Mouse (Mus musculus) hindbrain, embryonic 14.5 days (tissue): ENCODE results near the gene Rimbp3. TPM values are rescaled to one million over a fixed set of nuclear protein-coding genes. Genes with fewer than 3 reads are reported as not detected.
A peak's percentile ranks its signal among the peaks of the same experiment; 100 is the strongest.

ENCODE experiments used
- ATAC-seq: fragments of 200-750 bp; cut with Nextera tagmentation; 2 replicates; pipeline ENCODE4 v1.8.0; 2017; ENCODE audit warnings: moderate number of reproducible peaks, mild to moderate bottlenecking, moderate TSS enrichment, moderate library complexity; ENCODE audit not compliant: low FRiP score
- DNase-seq: peaks from one replicate; pipeline ENCODE4 v3.0.0-alpha.2; 2015; ENCODE audit warnings: low spot score
- H3K27ac ChIP-seq: fragments of 300-500 bp; sonication (generic); 2 replicates; pipeline ENCODE4 v1.5.1; 2014; ENCODE audit warnings: mild to moderate bottlenecking, moderate library complexity
- H3K27me3 ChIP-seq: fragments of 300-500 bp; sonication (generic); 2 replicates; pipeline ENCODE4 v1.6.1; 2014; ENCODE audit warnings: mild to moderate bottlenecking, low read length, mixed read lengths; ENCODE audit not compliant: control insufficient read depth, insufficient read depth
- H3K36me3 ChIP-seq: fragments of 300-500 bp; sonication (generic); replicated peaks from 2 replicates; pipeline ENCODE4 v1.6.1; 2014; ENCODE audit not compliant: control insufficient read depth, insufficient read depth
- H3K4me1 ChIP-seq: fragments of 300-500 bp; sonication (generic); replicated peaks from 2 replicates; pipeline ENCODE4 v1.6.1; 2014; ENCODE audit warnings: antibody characterized with exemption, low read length, mixed read lengths; ENCODE audit not compliant: control insufficient read depth, insufficient read depth
- H3K4me2 ChIP-seq: fragments of 300-500 bp; sonication (generic); replicated peaks from 2 replicates; pipeline ENCODE4 v1.6.1; 2014; ENCODE audit warnings: mild to moderate bottlenecking, moderate library complexity
- H3K4me3 ChIP-seq: fragments of 300-500 bp; sonication (generic); replicated peaks from 2 replicates; pipeline ENCODE4 v1.5.1; 2014; ENCODE audit warnings: mild to moderate bottlenecking, low read length
- H3K9ac ChIP-seq: fragments of 300-500 bp; sonication (generic); 2 replicates; pipeline ENCODE4 v1.6.1; 2014
- H3K9me3 ChIP-seq: fragments of 300-500 bp; sonication (generic); 2 replicates; pipeline ENCODE4 v1.6.1; 2016; ENCODE audit warnings: low read length; ENCODE audit not compliant: control insufficient read depth
- WGBS: fragments of 180-500 bp; shearing (Covaris S2); extraction: QIAGEN DNeasy Blood & Tissue Kit; methylation state at CpG from one replicate; pipeline ENCODE4 v1.1.7; 2014; 5-methylcytosine and 5-hydroxymethylcytosine counted together
- polyA plus RNA-seq: library from polyadenylated mRNA; unstranded; fragments of >200 nt; fragmentation: Nextera tagmentation; extraction: Ambion mirVana; gene quantifications from 2 replicates; pipeline ENCODE4 v1.2.1, GENCODE M21; 2014

The Rimbp3 gene
- polyA plus RNA-seq, 1 experiment from 2014 or later, result 2.0 TPM

- Histone ChIP-seq H3K4me2 (peak within 1 kb of the TSS; percentile 90), H3K27ac (peak within 1 kb of the TSS; percentile 95), H3K27me3 (no peaks in the 10 kb centered on the region), H3K4me1 (peaks cover 22% of the 10 kb centered on the region), H3K9ac (peak within 1 kb of the TSS; percentile 95), H3K36me3 (no peaks in the 10 kb centered on the region), H3K4me3 (peak within 1 kb of the TSS; percentile 89), H3K9me3 (no peaks in the 10 kb centered on the region)
- DNase-seq, result peak; percentile 92
- WGBS, result 1% methylated on average over 58 of the region's 59 CpGs
- ATAC-seq, result peak; percentile 94
Observed at GRCm38 (mm10) chr16:17232794-17233701, 24.6 kb downstream of the Rimbp3 start, which contains the start of gene Hic2. Gene Hic2 (plus strand): TSS chr16:17233572.

- peaks cover 22% of the 10 kb centered on the region for H3K4me1 ChIP-seq
Observed at GRCm38 (mm10) chr16:17233702-17234498, 25.5 kb downstream of the Rimbp3 start.

GRCm38 (mm10) chr16:17234499-17234895 lies 26.1 kb downstream of the Rimbp3 start:
- ATAC-seq, result no peak

More at GRCm38 (mm10) chr16:17233702-17234498, 25.5 kb downstream of the Rimbp3 start:
- Histone ChIP-seq H3K9ac (peak overlapping the region; percentile 95), H3K9me3 (no peaks in the 10 kb centered on the region), H3K27ac (peak overlapping the region; percentile 95), H3K36me3 (no peaks in the 10 kb centered on the region), H3K27me3 (no peaks in the 10 kb centered on the region), H3K4me2 (peak overlapping the region; percentile 90), H3K4me3 (peak overlapping the region; percentile 89)
- ATAC-seq, result peak; percentile 81
- peak; percentile 72 for DNase-seq
- under 1% methylated on average over 54 of the region's 62 CpGs for WGBS

GRCm38 (mm10) chr16:17234916-17235665 lies 26.7 kb downstream of the Rimbp3 start:
- H3K36me3 ChIP-seq, result no peaks in the 10 kb centered on the region
- peaks cover 26% of the 10 kb centered on the region for H3K4me1 ChIP-seq
- H3K4me2 ChIP-seq, result peak overlapping the region; percentile 90
- 47% methylated on average over 9 of the region's 9 CpGs for WGBS
- DNase-seq (no peak), ATAC-seq (no peak)
- H3K4me3 ChIP-seq, result peak overlapping the region; percentile 89
- H3K27ac ChIP-seq, result peak overlapping the region; percentile 95; the same call in 1 of the 2 replicates
- H3K27me3 ChIP-seq, result no peaks in the 10 kb centered on the region
- peak overlapping the region; percentile 95 for H3K9ac ChIP-seq
- H3K9me3 ChIP-seq, result no peaks in the 10 kb centered on the region

More at GRCm38 (mm10) chr16:17234499-17234895, 26.1 kb downstream of the Rimbp3 start:
- peak overlapping the region; percentile 90 for H3K4me2 ChIP-seq
- peak overlapping the region; percentile 89 for H3K4me3 ChIP-seq
- H3K36me3 ChIP-seq, result no peaks in the 10 kb centered on the region
- H3K27me3 ChIP-seq, result no peaks in the 10 kb centered on the region
- no peaks in the 10 kb centered on the region for H3K9me3 ChIP-seq
- peak overlapping the region; percentile 95 for H3K27ac ChIP-seq
- DNase-seq, result peak; percentile 31
- WGBS, result 1% methylated on average over 12 of the region's 12 CpGs
- peaks cover 24% of the 10 kb centered on the region for H3K4me1 ChIP-seq
- peak overlapping the region; percentile 95 for H3K9ac ChIP-seq

GRCm38 (mm10) chr16:17237634-17238033 lies 29.2 kb downstream of the Rimbp3 start:
- Histone ChIP-seq H3K9ac (no peak overlapping the region), H3K4me2 (no peak overlapping the region), H3K27me3 (no peaks in the 10 kb centered on the region), H3K9me3 (no peaks in the 10 kb centered on the region), H3K4me1 (peaks cover 26% of the 10 kb centered on the region), H3K36me3 (no peaks in the 10 kb centered on the region), H3K4me3 (no peak overlapping the region), H3K27ac (no peak overlapping the region)
- WGBS, result 94% methylated on average over 3 of the region's 3 CpGs
- ATAC-seq (no peak), DNase-seq (no peak)

GRCm38 (mm10) chr16:17239409-17239808 lies 31.0 kb downstream of the Rimbp3 start:
- peaks cover 25% of the 10 kb centered on the region for H3K4me1 ChIP-seq
- no peak overlapping the region for H3K9ac ChIP-seq
- DNase-seq, result no peak
- no peaks in the 10 kb centered on the region for H3K27me3 ChIP-seq
- no peaks in the 10 kb centered on the region for H3K36me3 ChIP-seq
- no peaks in the 10 kb centered on the region for H3K9me3 ChIP-seq
- no peak overlapping the region for H3K4me3 ChIP-seq
- H3K4me2 ChIP-seq, result no peak overlapping the region
- no peak for ATAC-seq
- 75% methylated on average over 2 of the region's 2 CpGs for WGBS
- H3K27ac ChIP-seq, result no peak overlapping the region

- 63% methylated on average over 1 of the region's 1 CpGs for WGBS
- Histone ChIP-seq H3K4me3 (no peak overlapping the region), H3K27me3 (no peaks in the 10 kb centered on the region), H3K27ac (no peak overlapping the region), H3K9me3 (no peaks in the 10 kb centered on the region), H3K9ac (no peak overlapping the region), H3K4me1 (0 out of 2 replicates have a peak, but pooled peaks cover 4% of the 10 kb centered on the region), H3K36me3 (no peaks in the 10 kb centered on the region), H3K4me2 (no peak overlapping the region)
- ATAC-seq, result no peak
- no peak for DNase-seq
Observed at GRCm38 (mm10) chr16:17243731-17244130, 35.3 kb downstream of the Rimbp3 start.

- H3K27ac ChIP-seq, result no peak overlapping the region
- no peaks in the 10 kb centered on the region for H3K4me1 ChIP-seq
- no peaks in the 10 kb centered on the region for H3K27me3 ChIP-seq
- no peak for ATAC-seq
- WGBS, result 75% methylated on average over 1 of the region's 1 CpGs
- DNase-seq, result no peak
- H3K4me2 ChIP-seq, result no peak overlapping the region
- H3K9ac ChIP-seq, result no peak overlapping the region
- no peak overlapping the region for H3K4me3 ChIP-seq
- no peaks in the 10 kb centered on the region for H3K36me3 ChIP-seq
- no peaks in the 10 kb centered on the region for H3K9me3 ChIP-seq
Observed at GRCm38 (mm10) chr16:17244996-17245395, 36.6 kb downstream of the Rimbp3 start.
